Mouse (Mus musculus) adrenal gland, postnatal 14 days (tissue): ENCODE measurements around the gene Aagab. TPM values are rescaled to one million over a fixed set of nuclear protein-coding genes. Genes with fewer than 3 reads are reported as not detected.

Source experiments
- DNase-seq: peaks from one replicate; pipeline ENCODE4 v3.0.0; 2021; ENCODE audit warnings: mixed read lengths
- total RNA-seq: library from RNA; stranded (reverse); gene quantifications from 2 replicates; pipeline ENCODE4 v1.2.3, GENCODE M21; 2021

The Aagab gene
- total RNA-seq, 1 experiment from 2014 or later, result 20.7 TPM

- DNase-seq, result no peak
These were observed 45.4 kb downstream of the Aagab start for GRCm38 (mm10) chr9:63647581-63648519.

- no peak for DNase-seq
These were observed 46.1 kb downstream of the Aagab start for GRCm38 (mm10) chr9:63648520-63648918.

- DNase-seq, result peak; percentile 65
These were observed 47.5 kb downstream of the Aagab start for GRCm38 (mm10) chr9:63649841-63650545.

- DNase-seq, result peak; percentile 21
These were observed 48.4 kb downstream of the Aagab start for GRCm38 (mm10) chr9:63650905-63651304.

GRCm38 (mm10) chr9:63651594-63651993, 49.1 kb downstream of the Aagab start:
- peak; percentile 18 for DNase-seq

- DNase-seq, result no peak
These were observed 51.2 kb downstream of the Aagab start for GRCm38 (mm10) chr9:63653666-63654065.

- no peak for DNase-seq
These were observed 52.1 kb downstream of the Aagab start for GRCm38 (mm10) chr9:63654575-63654974.

GRCm38 (mm10) chr9:63655092-63655491, 52.6 kb downstream of the Aagab start:
- no peak for DNase-seq

- DNase-seq, result peak; percentile 48
These were observed 54.7 kb downstream of the Aagab start for GRCm38 (mm10) chr9:63657167-63657566.

GRCm38 (mm10) chr9:63658436-63658835, 56.0 kb downstream of the Aagab start:
- DNase-seq, result no peak

GRCm38 (mm10) chr9:63658970-63659371, 56.5 kb downstream of the Aagab start:
- peak; percentile 51 for DNase-seq

GRCm38 (mm10) chr9:63660061-63660460, 57.6 kb downstream of the Aagab start:
- DNase-seq, result peak; percentile 7

GRCm38 (mm10) chr9:63660691-63661090, 58.2 kb downstream of the Aagab start:
- no peak for DNase-seq

GRCm38 (mm10) chr9:63662759-63663158, 60.3 kb downstream of the Aagab start:
- DNase-seq, result peak; percentile 26

GRCm38 (mm10) chr9:63663222-63663621, 60.8 kb downstream of the Aagab start:
- DNase-seq, result peak; percentile 12

- peak; percentile 66 for DNase-seq
These were observed 61.9 kb downstream of the Aagab start for GRCm38 (mm10) chr9:63664300-63664745.

- peak; percentile 64 for DNase-seq
These were observed 62.6 kb downstream of the Aagab start for GRCm38 (mm10) chr9:63664792-63665646.

GRCm38 (mm10) chr9:63666612-63667372, 64.3 kb downstream of the Aagab start:
- peak; percentile 70 for DNase-seq

GRCm38 (mm10) chr9:63667373-63667724, 64.9 kb downstream of the Aagab start:
- DNase-seq, result no peak

- DNase-seq, result no peak
These were observed 66.2 kb downstream of the Aagab start for GRCm38 (mm10) chr9:63668621-63669020.

GRCm38 (mm10) chr9:63669816-63670215, 67.4 kb downstream of the Aagab start:
- DNase-seq, result no peak
